Mouse (Mus musculus) common myeloid progenitor, adult 5-6 weeks (primary cell): Measurements from ENCODE around the gene Map2k6. TPM values are rescaled to one million over a fixed set of nuclear protein-coding genes. Genes with fewer than 3 reads are reported as not detected.
A peak's percentile ranks its signal among the peaks of the same experiment; 100 is the strongest.

Source experiments
- ATAC-seq: replicated peaks from 2 replicates; pipeline ENCODE4 v1.8.0; 2016; ENCODE audit warnings: low read depth, mild to moderate bottlenecking, moderate TSS enrichment, inconsistent platforms; ENCODE audit not compliant: poor library complexity, severe bottlenecking
- total RNA-seq: library from RNA; stranded (forward); fragments of 200-1000, 187-1606 nt; gene quantifications from 2 replicates; pipeline ENCODE4 v1.2.3, GENCODE M21; 2017

The Map2k6 gene
- total RNA-seq, 1 experiment from 2014 or later = 19.9 TPM

DNA sequence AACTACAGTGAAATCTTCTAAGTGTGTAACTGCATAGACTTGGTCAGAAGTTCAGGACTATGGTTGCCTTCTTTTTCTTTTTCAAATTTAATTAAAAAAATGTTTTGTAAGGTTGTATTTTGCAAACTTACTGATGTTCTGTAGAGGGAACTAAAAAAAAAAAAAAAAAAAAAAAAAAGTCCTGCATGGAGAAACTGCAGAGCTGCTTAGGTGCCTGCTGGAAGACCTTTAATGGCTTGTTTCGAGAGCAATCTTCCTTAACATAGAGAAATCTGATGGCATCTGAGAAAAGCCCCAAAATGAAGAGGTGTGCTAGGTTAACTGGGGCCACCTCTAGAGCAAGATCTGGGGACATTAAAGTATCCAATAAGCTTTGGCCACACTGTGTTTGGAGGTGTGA lies 1.4 kb downstream of the Map2k6 start:
- no peak for ATAC-seq

DNA sequence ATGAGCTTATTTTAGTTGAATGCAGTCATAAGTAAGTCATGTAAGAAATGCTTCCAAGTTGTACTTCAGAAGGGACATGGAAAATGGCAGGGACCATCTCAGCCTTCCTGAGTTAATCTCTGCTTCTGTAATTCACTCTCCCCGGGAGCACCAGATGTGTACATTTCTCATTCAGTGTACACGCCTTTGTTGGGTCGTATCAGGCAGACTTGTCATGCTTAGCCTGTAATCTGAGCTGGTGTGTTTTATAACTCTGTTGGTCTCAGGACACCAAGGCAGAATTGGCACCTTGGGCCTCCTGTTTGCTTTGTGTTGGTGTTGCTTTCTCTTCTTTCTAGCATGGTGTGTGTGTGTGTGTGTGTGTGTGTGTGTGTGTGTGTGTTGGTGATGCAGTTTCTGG lies 3.7 kb downstream of the Map2k6 start:
- no peak for ATAC-seq

DNA sequence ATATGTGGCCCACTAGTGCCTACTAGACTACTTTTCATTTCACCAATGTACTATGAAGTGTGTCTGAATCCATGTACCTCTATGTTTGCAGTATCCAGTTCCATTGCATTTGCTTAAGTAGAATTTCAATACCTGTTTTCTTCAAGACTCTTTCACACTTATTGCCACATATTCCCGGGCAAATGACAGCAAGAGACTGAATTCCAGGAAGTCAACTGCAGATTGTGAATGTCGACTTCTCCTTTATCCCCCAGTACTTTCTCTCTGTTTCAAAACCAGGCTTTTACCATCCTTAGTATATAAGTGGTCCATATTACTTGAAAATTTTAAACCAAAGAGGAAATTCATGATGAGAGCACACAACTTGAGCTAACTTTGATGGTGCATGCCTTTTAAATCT lies 4.7 kb downstream of the Map2k6 start:
- ATAC-seq = no peak

DNA sequence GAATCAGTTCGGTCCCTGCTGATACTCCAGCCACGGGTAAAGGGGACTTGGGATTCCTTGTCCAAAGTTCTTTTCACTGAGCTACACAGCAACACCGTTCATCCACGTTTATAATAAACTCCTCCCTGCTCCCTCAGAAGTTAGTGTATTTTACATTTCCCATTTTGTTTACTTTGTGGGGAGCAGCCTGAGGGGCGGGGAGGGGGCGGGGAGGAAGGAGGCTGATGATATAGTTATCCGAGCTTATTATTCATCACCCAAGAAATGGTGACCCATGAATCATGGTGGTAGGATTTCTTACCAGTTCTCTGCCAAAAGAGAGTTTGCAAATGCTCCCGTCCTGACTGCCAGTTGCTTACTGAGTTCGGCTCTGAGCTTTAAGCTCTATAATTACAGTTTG lies 6.7 kb downstream of the Map2k6 start:
- ATAC-seq = no peak

DNA sequence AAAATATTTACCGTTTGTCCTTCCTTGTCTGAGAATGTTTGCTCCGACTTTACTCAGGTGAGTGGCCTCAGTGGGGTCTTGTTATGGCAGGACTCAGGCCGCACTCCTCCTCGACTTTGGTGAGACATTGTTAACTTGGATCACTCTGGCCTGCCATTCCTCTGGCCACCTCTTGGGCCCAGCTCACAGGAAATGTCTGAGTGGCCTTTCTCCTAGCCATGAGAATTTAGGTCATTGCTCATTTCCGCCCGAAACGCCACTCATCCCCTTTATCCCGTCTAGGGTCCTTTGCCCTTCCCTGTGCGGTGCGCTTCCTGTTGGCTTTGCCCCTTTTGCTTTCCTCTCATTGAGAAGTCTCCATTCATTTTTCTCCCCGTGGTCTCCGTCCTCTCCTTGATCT lies 10.2 kb downstream of the Map2k6 start:
- ATAC-seq = no peak

DNA sequence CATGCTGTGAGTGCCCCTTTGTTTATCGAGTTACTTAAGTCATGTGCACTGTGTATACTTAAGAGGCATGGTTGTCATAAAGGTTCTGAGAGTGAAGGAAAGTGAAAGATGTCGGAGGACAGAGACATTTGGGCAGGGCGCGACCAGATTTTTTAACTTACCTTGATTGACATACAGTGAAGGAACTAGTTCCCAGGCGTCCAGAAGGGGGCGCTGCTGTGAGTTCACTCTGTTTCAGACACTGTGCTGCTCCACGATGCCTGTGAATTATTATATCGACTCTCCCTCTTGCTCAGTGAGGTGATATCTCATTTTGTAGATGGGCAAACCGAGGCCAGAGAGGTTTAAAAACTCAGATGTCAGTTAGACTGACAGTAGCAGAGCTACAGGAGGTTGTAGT lies 10.9 kb downstream of the Map2k6 start:
- ATAC-seq = peak; percentile 83

DNA sequence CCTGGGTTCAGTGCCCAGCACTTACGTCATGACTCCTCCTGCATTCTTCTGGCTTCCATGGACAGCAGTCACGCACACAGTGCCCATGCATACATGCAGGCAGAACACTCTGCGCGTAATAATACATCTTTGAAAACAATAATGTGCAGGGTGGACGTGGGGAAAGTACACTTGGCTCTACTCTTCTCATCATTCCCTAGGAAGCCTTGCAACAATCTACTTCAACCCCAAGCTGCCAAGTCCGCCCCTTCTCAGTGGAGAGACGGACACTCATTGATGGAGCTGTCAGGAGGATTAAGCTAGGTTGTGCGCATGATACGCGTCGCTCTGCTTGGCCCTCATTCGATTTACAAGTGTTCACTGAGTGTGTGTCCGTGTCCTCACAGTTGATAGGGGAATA lies 12.7 kb downstream of the Map2k6 start:
- ATAC-seq = no peak

DNA sequence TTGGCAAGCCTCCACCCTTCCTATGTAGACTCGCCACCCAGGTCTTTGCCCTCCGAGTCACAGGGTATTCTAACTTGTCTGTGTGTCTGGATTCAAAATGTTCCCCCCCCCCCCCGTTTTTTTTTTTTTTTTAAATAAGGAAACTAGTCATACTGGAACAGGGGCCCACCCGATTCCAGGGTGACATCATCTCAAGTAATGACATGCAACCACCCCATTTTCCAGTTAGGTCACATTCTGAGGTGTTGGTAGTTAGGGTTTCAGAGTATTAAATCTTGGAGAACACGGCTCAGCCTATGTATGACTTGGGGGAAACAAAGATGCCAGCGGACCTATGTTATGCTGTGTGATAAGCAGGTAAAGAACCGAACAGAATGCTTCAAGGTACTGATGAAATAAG lies 15.3 kb downstream of the Map2k6 start:
- no peak for ATAC-seq

DNA sequence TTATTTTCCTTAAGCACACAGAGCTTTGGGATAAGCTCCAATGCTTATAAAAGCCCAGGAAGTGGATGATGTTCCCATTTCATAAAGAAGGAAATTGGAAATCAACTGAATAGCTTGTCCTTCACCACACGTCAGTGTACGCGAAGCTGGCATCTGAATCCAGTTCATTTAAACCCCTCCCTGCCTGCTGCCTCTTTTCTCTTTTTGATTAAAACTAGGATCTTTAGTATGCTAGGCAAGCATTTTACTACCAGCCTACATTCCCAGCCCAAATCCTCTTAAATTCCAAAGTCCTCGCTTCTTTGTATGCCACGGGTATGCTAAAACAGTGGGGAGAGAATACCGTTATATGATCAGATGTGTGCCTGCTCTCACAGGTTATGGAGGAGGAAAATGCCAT lies 17.8 kb downstream of the Map2k6 start:
- ATAC-seq = no peak

DNA sequence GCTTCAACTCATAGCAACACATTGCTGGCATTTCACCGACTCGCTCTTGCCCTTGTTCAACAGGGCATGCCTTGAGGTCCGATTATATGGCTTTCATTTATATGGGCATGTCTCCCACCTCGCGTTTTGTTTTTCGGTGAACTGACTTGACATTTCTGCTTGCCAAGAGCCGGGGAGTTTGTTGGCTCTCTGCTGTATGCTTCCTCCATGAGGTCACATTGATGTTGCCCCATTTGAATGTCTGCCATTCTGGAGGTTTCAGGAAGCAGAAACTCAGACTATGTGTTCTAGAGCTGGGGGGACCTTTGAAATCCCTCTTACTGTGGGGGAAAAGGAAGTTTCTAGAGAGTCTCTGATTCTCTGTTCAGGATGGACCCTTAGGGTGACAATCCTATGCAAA lies 21.5 kb downstream of the Map2k6 start:
- no peak for ATAC-seq

DNA sequence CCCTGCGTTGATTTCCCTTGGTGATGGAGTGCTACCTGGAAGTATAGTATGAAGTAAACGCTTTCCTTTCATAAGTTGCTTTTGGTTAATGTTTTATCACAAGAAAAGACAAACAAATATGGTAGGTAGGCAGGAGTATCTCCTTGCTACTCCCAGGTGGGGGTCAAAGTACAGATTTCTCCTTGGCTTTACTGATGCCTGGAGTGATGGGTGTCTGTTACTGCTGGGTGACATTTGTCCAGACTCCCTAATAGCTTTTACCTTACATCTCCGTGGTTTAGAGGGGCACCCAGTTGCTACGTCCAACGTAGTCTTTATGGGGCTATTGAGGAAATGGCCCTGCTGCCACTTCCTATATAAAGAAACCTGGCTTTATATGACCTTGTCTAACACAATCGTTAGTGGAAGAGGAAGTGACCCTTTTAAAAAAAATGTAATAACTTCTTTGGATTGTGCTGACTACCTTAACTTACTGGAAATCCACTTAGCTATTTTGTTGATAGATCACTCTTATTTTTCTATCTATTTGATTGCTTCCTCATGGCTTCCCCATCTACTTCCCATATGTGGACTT lies 27.7 kb downstream of the Map2k6 start:
- peak; percentile 65 for ATAC-seq

DNA sequence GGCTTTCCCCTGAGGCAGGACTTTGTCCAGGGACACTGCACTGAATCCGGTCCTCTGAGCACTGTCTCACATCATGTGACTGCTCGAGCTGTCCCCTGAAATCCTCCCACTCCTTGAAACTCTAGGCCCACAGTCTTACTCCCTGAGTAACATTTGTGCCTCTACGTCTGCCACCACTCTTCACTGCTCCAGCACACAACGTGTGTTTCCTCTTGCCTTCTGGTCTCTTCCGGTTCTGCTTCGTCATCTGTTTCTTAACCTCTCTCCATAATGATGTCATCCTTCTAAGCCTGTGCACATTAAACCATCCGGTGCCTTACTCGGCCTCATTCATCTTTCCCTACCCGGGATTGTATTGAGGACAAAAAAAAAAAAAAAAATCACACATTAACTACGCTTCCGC lies 28.2 kb downstream of the Map2k6 start:
- ATAC-seq = peak; percentile 88

DNA sequence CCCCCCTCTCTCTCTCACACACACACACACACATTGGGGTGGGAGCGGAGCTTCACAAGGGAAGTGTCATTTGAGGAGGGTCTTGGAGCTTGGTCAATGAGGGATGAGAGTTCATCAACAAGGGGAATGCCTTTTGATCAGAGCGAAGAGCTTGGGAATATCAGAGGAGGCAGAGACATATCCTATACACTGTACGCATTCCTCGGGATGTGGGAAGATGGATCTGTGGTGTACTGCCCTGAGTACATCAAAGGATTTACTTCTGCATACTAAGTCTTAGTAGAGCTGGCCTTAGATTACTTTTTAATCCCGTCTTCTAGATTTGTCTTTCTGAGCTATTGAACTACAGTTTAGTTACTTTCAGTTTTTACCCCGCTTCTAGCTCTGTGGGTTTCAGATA lies 30.1 kb downstream of the Map2k6 start:
- ATAC-seq = no peak

DNA sequence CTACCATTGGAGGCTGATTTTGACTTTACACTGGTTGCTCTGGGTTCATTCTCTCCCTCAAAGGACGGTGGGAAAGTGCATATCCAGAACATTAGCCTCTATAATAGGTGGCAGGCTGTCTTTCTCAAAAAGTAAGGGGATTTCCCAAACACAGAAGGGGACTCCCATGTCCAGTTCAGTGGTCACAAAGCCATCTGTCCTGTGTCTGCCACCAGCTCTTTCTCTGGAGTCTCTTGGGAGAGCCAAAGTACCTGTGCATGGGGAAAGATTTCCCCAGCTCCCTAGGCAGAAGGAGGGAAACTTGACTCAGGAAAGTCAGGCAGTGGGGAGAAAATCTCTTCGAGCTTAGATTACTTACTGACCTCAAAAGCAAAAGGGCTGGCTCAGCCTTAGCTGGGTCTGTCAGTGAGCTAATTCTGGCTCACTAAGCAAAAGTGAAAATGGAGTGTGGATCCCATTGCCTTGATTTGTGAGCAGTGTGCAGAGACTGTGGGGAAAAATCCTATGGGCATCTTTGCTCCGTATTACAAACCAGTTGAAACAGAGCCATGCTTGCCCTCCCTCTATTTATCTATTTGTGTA lies 31.0 kb downstream of the Map2k6 start:
- no peak for ATAC-seq

DNA sequence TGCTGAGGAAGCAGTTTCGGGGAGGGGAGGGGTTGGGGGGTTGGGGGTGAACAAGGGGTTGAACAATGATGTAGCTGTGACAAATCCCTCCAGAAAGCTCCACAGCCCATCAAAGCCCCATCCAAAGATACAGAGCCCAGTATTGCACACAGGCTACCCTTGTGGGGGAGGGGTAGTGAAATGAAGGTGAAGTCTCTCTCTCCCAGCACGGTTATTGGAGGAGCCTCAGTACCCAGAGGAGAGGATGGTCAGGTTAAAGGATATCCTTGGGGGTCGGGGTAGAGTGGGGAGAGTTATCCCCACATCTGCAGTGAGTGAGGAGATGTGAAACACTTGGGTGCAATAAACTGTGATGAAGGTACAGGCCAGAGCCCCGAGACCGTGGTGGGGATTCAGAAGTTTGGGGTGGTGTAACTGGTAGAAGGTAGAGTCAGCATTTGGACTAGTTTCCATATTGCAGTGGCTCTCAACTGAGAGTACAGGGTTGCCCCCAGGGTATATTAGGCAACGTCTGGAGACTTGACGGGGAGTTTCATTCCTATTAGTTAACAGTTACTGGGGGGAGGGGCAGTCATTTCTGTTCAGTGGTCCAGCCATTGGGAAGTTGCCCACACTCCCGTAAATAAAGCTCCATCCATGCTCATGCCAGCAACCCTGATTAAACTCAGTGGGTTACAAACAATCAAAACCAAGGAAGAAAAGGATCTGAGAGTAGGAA lies 37.1 kb downstream of the Map2k6 start:
- ATAC-seq = no peak

DNA sequence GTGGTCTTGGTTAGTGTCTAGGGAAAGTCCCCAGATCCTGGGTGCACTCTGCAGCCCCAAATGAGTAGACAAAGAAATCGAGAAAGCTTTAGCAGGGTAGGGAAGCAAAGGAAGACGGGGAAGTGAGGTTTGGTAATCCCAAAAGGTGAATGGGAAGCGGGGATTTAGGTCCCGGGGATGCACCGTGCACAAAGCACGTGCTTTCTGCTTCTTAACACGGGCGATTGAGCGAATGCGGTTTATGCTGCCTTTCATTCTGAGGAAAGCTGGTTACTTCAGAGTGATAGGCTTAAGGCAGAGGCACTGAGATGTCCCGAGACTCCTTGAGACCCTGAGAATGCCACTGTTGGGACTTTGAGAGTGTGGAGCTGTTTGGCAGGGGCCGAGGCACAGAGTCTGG lies 38.1 kb downstream of the Map2k6 start:
- no peak for ATAC-seq

DNA sequence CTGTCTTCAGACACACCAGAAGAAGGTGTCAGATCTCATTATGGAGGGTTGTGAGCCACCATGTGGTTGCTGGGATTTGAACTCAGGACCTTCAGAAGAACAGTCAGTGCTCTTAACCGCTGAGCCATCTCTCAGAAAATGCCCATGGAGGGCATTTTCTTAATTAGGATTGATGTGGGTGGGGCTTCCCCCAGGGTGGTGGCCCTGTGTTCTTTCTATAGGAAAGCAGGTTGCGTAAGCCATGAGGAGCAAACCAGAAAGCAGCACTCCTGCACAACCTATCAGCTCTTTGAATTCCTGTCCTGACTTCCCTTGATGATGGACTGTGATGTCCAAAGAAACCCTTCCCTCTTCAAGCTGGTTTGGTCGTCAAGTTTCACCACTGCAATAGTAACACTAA lies 39.2 kb downstream of the Map2k6 start:
- no peak for ATAC-seq

DNA sequence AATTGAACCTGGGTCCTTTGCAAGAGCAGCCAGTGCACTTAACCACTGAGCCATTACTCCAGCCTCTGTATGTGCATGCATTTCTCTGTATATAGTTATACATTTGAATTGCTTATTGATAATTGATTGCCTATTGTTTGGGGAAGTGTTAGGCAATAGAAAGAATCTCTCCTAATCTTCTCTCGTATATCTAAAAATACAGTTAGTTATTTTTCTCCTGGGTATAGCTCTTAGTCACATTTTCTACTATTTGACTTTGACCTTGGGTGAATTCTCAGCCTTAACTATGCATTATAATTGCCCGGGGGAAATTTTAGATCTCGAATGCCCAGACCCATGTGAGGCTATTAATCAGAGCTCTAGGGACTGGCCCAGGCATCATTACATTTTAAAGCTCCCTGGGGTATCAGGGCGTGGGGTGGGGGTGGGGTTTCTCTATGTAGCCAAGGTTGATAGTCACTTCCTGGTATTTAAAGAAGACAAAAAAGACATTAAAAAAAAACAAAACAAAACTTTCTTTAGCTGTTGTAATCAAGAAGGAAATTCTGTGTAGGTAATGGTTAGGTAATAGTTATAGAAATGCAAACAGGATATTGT lies 39.9 kb downstream of the Map2k6 start:
- ATAC-seq = no peak

DNA sequence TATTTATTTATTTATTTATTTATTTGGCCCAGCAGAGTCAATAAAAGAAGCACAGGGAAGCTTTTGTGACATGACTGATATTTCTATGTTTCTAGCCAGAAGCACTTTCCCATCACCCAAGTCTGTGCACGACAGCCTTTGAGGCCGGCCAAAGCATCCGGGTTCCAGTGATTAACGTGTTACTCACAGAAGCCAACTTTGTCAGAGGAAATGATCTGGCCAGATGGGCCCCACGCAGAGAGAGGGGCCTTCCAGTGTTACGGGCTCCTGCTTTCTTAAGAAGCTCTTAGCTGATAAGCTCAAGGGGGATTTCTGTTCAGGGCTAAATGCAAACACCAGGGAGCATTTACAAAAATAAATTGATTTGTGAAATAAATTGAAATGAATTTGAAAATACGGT lies 40.4 kb downstream of the Map2k6 start:
- ATAC-seq = 0 out of 2 replicates have a peak, but pooled peaks have one; percentile 34

DNA sequence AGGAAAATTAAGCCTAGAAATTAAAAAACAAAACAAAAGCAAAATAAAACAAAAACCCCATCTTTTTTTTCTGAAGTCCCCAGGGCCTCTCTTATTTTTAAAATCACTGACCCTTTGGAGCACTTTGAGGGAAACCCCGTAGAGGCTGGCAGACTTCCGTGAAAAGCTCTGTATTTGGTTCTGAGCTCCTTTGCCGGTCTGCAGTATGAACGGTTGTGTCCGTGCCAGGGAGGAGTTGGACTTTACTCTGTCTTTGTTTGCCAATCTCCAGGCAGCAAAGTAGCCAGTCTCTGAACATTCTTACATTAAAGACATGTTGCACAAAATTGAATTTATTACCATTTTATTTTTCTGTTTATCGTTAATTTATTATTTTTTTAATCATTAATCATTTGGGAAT lies 45.7 kb downstream of the Map2k6 start:
- ATAC-seq = no peak

DNA sequence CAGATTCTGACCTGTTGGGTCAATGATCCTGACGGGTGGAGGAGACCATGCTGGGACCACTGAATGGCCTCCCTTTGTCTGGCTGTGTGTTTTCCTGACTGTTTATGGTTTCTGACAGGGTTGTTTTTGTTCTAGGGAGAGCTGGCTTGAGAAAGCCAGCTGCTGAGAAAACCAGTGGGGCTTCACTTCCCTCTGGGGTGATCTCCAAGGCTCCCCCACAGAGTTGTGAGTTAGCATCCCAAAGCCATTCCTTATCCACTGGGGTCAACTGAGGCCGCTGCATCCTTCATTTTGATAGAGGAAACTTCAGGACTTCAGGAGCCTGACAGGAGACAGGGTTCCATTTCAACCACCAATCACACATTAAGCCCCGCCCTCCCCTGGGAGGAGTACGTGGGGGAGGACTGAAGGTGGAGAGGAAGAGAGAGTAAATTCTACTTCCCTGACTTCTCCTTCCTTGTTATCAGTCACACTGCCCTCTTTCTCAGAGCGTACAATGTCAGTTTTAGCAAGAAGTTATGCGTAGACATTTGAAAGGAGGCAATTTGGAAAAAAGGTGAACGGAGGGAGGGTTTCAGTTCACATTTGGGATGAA lies 49.3 kb downstream of the Map2k6 start:
- peak; percentile 83 for ATAC-seq
